Mouse (Mus musculus) hindbrain, embryonic 11.5 days (tissue): ENCODE measurements at regions not wholly inside any gene's neighbourhood (a gene's known extent, or its start where the extent isn't known, plus 50 kb on each side); places are given as distances from the start of the nearest gene placed in this dataset.

ENCODE experiments used
- ATAC-seq: fragments of 200-750 bp; cut with Nextera tagmentation; 2 replicates; pipeline ENCODE4 v1.8.0; 2017; ENCODE audit warnings: mild to moderate bottlenecking, moderate TSS enrichment, moderate library complexity; ENCODE audit not compliant: low FRiP score
- DNase-seq: peaks from one replicate; pipeline ENCODE4 v3.0.0-alpha.2; 2015; ENCODE audit warnings: low spot score
- H3K27ac ChIP-seq: fragments of 300-500 bp; sonication (generic); 2 replicates; pipeline ENCODE4 v1.5.1; 2014; ENCODE audit warnings: mild to moderate bottlenecking, low read depth, low read length
- H3K27me3 ChIP-seq: fragments of 300-500 bp; sonication (generic); 2 replicates; pipeline ENCODE4 v1.6.1; 2014; ENCODE audit warnings: mild to moderate bottlenecking, low read length, moderate library complexity, mixed read lengths; ENCODE audit not compliant: control insufficient read depth, insufficient read depth
- H3K36me3 ChIP-seq: fragments of 300-500 bp; sonication (generic); 2 replicates; pipeline ENCODE4 v1.6.1; 2014; ENCODE audit warnings: mild to moderate bottlenecking, low read length, moderate library complexity, mixed read lengths; ENCODE audit not compliant: control insufficient read depth, insufficient read depth
- H3K4me1 ChIP-seq: fragments of 300-500 bp; sonication (generic); replicated peaks from 2 replicates; pipeline ENCODE4 v1.6.1; 2014; ENCODE audit warnings: low read length, mixed read lengths; ENCODE audit not compliant: control insufficient read depth, insufficient read depth
- H3K4me2 ChIP-seq: fragments of 300-500 bp; sonication (generic); replicated peaks from 2 replicates; pipeline ENCODE4 v1.6.1; 2014; ENCODE audit warnings: mild to moderate bottlenecking, low read depth, low read length
- H3K4me3 ChIP-seq: fragments of 300-500 bp; sonication (generic); 2 replicates; pipeline ENCODE4 v1.5.1; 2014; ENCODE audit warnings: low read depth, low read length
- H3K9ac ChIP-seq: fragments of 300-500 bp; sonication (generic); 2 replicates; pipeline ENCODE4 v1.6.1; 2014; ENCODE audit warnings: low read depth, low read length
- H3K9me3 ChIP-seq: fragments of 300-500 bp; sonication (generic); 2 replicates; pipeline ENCODE4 v1.6.1; 2016; ENCODE audit warnings: low read length; ENCODE audit not compliant: control insufficient read depth
- WGBS: fragments of 180-500 bp; shearing (Covaris S2); extraction: QIAGEN DNeasy Blood & Tissue Kit; methylation state at CpG from one replicate; pipeline ENCODE4 v1.1.7; 2014; 5-methylcytosine and 5-hydroxymethylcytosine counted together

DNA sequence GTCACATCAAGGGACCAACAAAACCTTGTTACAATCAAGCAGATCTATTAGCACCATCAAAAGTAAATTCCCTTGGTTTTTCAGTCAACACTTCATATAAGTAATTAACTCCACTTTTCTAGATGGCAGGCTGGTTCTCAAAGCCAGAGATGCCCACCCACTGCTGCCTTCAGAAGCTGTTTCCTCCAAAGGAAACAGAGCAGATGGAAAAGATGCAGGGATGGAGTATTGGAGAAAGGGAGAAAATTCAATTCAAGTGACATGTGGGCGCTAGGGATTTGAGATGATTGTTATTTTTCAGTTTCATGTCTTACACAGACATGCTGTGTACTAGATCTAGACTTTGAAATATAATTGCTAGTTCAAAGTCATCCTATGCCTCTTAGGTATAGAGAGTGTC lies 705.1 kb downstream of the Edem1 start:
- Histone ChIP-seq H3K4me3 (no peak overlapping the region), H3K9me3 (no peaks in the 10 kb centered on the region), H3K4me1 (no peaks in the 10 kb centered on the region), H3K9ac (no peak overlapping the region), H3K36me3 (no peaks in the 10 kb centered on the region), H3K27ac (no peak overlapping the region), H3K27me3 (no peaks in the 10 kb centered on the region), H3K4me2 (no peak overlapping the region)
- ATAC-seq: no peak
- DNase-seq: no peak
- 81% methylated on average over 1 of the region's 1 CpGs for WGBS

DNA sequence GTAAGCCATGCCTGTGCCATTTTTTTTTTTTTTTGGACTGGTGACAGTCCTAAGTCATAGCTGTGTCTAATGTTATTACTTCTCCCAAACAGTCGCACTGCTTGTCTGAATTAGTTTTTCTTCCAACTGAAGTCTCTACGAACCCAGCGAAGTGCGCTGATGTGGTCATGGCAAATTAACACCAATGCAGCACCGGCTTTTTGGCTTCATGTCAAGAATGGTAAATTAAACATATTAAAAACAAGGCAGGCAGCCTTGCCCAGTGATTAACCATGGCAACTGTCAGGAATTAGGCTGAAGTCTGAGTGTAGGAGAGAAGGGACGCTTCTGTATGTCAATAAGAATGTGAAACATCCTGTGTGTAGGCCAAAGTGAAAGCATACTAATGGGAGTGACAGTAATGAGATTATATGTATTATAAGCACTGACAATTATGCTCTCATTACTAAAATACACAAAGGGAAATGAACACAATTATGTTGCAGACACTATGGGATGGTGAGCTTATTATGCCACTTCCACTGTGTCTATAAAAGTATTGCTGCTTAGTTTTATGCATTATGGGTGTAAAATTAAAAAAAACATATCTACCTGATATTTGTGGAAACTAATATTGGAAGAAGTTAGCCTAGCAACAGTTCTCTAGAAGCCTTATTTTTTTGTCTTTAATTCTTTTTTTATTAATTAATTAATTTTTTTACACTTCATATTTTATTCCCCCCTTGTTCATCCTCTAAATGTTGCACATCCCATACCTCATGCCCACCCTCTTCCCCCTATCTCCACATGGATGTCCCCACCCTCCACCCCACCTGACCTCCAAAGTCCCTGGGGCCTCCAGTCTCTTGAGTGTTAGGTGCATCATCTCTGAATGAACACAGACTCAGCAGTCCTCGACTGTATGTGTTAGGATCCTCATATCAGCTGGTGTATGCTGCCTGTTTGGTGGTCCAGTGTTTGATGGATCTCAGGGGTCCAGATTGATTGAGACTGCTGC lies 714.8 kb downstream of the Edem1 start:
- DNase-seq (peak; percentile 55), ATAC-seq (peak; percentile 91)
- no peaks in the 10 kb centered on the region for H3K36me3 ChIP-seq
- H3K27ac ChIP-seq: no peak overlapping the region
- H3K9me3 ChIP-seq: no peaks in the 10 kb centered on the region
- H3K4me3 ChIP-seq: no peak overlapping the region
- H3K9ac ChIP-seq: no peak overlapping the region
- H3K27me3 ChIP-seq: no peaks in the 10 kb centered on the region
- H3K4me1 ChIP-seq: no peaks in the 10 kb centered on the region
- no peak overlapping the region for H3K4me2 ChIP-seq
- WGBS: 34% methylated on average over 7 of the region's 7 CpGs

DNA sequence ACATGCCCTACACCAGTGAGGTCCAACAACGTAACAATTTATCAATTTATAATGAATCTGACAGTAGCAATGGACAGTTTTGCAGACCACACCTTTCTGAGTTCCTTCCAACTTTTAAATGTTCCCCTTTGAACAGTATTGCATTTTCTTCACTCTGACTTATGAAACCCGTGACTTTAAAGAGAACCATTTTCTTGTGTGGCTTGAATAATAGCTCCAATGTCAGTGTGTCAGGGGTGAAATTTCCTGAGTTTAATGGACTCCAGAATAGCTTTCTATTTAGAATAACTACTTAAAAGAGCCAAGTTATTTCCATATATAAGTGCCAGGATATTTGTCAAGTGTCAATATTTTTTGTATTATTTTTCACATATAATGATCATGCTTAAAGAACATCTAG lies 723.9 kb downstream of the Edem1 start:
- DNase-seq (no peak), ATAC-seq (no peak)
- Histone ChIP-seq H3K4me3 (no peak overlapping the region), H3K9me3 (no peaks in the 10 kb centered on the region), H3K36me3 (no peaks in the 10 kb centered on the region), H3K9ac (no peak overlapping the region), H3K27me3 (no peaks in the 10 kb centered on the region), H3K4me2 (no peak overlapping the region), H3K27ac (no peak overlapping the region), H3K4me1 (no peaks in the 10 kb centered on the region)
- WGBS: 78% methylated on average over 2 of the region's 2 CpGs
